Mouse (Mus musculus) ES-Bruce4 (cell line): ENCODE measurements around the gene Pkdcc.

Source experiments
- CTCF ChIP-seq: IDR thresholded peaks from one replicate; pipeline ENCODE4 v1.8.1; 2011; ENCODE audit warnings: low read depth, low read length
- POLR2A ChIP-seq: IDR thresholded peaks from one replicate; pipeline ENCODE4 v1.8.1; 2011; ENCODE audit warnings: low read length; ENCODE audit not compliant: insufficient read depth

DNA sequence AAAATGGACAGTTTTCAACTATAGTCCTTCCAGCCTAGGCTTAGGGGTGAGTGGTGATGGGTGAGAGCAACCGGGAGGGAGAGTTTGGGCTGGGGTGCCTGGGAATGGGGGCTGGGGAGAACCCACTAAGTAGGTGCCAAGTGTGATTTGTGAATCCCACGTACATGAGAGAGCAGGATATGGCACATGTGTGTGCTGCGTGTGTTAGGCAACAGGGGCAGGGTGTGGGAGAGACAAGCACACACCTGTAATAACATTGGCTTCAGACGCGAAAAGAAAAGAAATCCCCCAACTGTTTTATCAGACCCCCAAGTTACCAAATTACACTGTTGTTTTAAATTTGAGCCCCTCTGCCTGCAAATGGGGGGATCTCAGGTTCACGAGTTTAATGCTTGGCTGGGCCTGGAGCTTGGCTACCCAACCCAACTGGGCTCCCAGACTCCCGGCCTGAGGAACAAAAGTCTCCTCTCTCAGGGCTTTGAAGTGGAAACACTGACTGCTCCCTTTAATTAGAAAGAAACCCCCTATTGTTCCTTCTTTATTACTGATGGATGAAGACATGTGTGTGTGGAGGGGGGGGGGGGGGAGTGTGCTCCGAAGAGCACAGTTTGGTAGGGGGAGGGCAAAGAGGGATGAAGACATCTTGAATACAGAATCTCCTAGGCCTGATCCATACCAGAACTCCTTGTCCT, 11.3 kb upstream of the Pkdcc start:
- TF ChIP-seq CTCF (no peak), POLR2A (no peak)
